Mouse (Mus musculus): ENCODE measurements around the gene Sfn.
"Not testable (repeated sequence)": the region's sequence is repeated elsewhere in the genome, so short reads cannot be mapped to it uniquely, and the experiment has no call there.

Sfn gene

DNA sequence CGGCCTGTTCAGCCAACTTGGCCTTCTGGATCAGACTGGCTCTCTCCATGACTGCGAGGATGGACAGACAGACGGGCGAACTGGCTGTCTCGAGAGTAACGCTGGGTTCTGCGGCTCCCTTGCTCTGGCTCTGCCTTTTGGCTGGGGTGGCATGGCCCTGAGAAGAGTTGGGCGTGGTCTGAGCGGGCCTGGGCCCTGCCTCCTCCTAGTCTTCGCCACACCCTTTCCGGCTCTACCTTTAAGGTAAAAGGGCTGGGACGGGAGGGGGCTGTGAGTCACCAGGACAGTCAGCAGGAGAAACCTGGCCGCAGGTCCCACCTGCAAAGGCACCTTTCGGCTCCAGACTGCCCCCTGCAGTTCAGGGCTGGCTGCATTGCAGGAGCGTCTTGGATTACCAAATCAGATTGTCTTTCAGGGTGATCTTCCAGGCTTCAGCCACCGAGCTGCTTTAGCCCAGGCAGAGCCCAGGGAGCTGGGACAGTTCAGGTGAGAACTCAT, at the start of gene Sfn:
Sfn (minus strand) TSS at position 448 of the 498 bp plus-strand sequence.
- DNase-seq, result peak; percentile 71

GRCm38 (mm10) chr4:133651445-133651844, 49.5 kb upstream of the Sfn start:
- no peak for DNase-seq

DNA sequence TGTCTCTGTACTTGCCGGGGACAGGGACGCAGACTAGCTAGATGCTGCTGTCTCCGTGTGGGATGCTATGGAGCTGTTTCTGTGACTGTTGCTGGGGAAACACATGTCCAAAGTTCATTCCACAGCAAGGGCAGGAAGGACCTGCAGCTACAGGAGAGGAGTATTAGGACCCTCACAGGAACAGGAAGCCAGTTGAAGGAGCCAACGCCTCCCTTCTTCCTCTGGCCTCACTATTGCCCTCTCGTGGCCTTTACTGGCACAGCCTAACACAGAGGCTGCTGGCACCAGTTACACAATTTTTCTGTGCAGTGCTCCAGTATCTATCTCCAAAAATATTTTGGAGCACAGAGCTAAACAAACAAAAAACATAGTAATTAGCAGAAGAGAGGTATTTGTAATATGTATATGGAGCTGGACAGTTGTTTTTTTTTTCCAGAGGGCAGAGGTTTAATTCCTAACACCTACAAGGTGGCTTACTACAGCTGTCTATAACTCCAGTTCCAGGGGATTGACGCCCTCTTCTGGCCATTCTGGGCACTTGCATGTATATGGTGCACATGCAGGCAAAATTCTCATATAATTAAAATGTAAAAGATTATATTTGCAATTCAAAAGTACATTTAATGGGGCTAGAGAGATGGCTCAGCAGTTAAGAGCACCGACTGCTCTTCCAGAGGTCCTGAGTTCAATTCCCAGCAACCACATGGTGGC, 48.2 kb upstream of the Sfn start, which contains the start of gene Zdhhc18:
Zdhhc18 (minus strand) TSS at position 166 of the 711 bp plus-strand sequence.
- DNase-seq, result peak; percentile 92

- DNase-seq, result not testable (repeated sequence)
These were observed 47.5 kb upstream of the Sfn start for GRCm38 (mm10) chr4:133649464-133649863.

DNA sequence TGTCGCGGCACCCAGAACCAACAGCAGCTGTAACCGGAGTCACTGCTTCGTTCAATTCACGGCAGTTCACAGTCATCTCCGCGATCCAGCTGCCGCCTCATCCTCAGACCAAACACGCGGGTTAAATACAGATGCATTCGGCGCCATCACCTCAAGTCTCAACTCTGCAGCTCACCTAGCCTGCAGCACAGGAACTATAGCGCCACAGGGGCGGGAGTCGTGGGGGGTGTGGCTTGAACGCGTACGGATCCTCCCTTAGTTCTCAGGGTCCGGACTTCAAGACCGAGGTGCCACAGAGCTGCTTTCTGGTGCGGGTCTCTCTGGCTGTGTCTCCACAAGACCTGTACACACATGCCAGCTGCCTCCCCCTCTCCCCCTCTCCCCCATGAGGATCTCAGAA, 43.7 kb upstream of the Sfn start:
- DNase-seq, result no peak

GRCm38 (mm10) chr4:133645195-133645594, 43.2 kb upstream of the Sfn start:
- no peak for DNase-seq

DNA sequence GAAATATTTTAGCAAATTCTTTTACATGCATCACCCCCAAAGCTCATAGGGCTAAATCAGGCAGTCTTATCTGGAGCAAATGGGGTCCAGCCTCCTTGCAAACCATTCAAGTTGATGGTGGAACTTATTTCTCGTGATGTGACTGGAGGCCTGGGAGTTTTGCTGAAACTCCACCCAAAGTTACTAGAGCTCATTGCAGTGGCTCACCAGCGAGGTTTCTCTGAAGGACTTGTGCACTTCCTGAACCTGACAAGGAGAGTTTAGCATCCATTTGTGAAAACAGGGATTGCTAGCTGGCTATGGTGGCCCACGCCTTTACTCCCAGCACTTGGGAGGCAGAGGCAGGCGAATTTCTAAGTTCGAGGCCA, 32.1 kb upstream of the Sfn start:
- no peak for DNase-seq

DNA sequence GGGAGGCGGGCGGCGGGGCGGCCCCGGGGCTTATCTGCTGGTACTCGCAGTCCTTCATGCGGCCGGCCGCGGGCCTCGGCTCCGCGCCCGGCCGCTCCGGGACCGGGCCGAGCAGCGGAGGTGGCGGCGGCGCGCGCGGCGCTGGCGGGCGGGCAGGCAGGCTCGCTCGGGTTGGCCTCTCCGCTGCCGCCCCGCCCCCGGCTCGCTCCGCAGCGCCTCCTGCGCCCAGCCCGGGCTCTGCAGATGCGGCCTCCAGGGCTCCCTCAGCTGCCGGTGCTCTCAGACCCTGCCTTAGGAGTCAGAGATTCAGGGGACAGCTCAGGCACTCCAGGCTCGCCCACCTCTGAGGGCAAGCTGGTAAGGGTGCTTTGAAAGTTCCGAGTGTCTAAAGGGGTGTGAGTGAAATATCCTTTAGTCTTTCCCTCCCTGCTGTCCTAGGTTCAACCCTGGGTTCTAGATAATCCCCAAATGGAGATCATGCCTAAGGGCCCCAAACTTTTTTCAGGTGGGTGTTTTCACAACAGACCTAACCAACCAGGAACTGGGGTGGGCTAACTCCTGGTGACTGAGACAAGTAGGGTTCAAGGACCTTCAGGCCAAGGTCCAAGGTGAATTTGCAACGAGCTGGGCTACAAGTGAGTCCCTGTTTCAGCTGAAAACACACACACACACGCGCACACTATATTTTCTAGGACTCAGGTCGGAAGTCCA, 31.5 kb upstream of the Sfn start:
- DNase-seq, result peak; percentile 94

DNA sequence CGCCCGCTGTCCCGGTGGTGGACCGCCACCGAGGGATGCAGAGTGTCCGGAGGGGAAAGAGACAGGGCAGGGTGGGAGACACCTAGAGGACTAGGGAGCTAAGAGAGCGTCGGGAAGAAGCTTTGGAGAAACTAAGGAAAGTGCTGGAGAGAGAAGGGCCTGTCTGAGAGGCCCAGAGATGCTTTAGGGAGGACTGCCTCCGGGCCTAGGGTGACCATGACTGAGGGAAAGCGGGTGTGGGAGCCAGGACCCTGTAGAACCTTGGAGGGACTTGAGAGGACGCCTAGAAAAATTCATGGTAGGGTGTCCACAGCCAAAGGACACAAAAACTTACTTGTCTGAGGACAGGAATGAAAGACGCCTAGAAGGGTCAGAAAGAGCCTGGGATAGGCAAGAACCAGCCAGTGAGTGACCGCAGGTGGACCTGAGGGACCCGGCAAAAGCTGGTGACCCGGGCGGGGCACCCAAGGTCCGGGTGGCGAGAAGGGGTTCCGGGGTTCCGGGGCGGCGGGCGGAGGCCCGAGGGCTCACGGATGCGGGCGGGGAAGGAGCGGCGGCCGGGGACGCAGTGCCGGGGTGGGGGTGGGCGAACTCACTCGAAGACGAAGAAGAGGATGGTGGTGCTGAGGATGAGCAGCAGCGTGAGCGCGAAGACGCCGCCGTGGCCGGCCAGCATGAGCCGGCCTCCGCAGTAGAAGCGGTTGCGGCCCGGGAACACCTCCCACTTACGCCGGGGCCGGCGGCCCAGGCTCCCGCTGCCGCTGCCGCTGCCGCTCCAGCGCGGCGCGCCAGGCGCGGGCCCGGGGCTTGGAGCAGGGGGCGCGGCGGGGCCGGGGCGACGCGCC, 30.7 kb upstream of the Sfn start:
- peak; percentile 73 for DNase-seq

GRCm38 (mm10) chr4:133631769-133632411, 29.9 kb upstream of the Sfn start:
- DNase-seq, result no peak

DNA sequence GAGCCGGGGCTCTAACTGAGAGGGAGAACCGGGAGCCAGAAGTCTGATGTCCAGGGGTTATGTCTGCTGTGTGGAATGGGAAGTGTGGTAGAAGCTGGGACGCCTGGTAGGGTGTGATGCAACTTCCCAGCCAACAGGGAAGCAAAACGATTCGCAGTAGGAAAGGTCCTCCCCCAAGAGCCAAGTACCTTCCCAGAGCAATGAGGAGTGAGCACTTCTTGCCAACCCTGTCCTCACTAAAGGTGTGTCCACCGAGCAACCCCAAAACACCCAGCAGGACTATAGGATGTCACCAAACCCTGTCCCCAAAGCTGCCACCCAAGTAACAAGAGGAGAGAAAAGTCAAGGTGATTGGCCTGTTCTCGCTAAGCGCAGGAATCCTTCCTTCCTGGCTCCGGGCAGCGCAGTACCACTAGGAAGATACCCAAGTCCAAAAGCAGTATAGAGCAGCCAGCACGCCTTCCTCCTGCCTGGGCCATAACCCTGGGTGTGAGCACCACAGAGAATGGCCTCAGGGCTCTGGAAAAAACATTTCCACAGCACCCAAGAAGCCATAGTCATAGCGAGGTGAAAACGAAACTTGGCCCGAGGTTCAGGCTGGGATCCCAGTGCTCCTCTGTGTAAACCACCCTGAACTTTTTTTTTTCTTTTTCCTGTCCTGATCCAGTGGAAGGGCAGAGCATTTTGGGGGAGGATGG, 29.3 kb upstream of the Sfn start:
- no peak for DNase-seq

GRCm38 (mm10) chr4:133630326-133630920, 28.5 kb upstream of the Sfn start:
- DNase-seq, result no peak

DNA sequence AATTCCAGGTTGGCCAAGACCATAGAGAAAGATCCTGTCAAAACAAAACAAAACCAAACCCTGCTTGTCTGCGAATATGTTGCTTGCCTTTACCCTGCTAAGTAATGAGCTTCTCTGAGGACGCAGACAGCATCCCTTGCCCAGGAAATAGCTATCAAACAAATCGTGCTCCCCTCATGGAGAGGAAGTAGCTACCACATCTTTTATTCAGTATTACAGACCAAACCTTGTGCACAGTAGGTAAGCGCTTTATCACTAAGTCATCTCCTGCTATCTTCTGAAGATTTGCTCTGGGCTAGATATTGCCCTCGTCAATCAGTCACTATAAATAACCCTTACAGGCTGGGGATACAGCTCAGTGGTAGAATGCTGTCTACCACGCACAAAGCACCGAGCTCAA, 27.2 kb upstream of the Sfn start:
- no peak for DNase-seq

DNA sequence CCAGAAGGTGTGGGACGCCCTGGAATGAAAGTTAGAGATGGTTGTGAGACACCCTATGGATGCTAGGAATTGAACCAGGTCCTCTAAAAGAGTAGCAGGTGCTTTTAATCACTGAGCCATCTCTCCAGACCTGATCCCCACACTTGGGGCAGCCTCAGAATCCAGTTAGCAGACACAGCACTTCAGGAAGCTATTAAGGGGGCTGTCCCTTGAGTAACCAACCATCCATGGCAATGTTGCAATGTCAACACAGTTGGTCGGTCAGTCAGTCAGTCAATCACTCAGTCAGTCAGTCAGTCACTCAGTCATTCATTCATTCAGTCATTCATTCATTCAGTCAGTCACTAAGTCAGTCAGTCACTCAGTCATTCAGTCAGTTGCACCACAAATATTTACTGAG, 26.5 kb upstream of the Sfn start:
- DNase-seq, result no peak

GRCm38 (mm10) chr4:133627039-133627438, 25.1 kb upstream of the Sfn start:
- no peak for DNase-seq

DNA sequence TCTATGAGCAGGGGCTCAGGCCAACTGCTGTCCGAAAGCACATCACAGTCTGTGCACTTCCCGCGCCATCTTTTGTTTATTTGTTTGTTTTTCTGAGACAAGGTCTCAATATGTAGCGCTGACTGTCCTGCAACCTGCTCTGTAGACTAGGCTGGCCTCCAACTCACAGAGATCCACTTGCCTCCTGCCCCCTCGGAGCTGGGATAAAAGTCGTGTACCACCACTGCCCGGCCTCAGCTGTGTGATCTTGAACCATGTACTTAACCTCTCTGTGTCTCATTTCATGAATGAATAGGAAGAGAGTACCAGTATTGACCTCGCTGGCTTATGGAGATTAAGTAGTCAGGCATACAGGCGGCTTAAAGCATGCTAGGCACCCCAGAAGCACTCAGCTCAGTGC, 24.7 kb upstream of the Sfn start:
- DNase-seq, result no peak

GRCm38 (mm10) chr4:133626221-133626620, 24.3 kb upstream of the Sfn start:
- DNase-seq, result no peak

GRCm38 (mm10) chr4:133625621-133626071, 23.7 kb upstream of the Sfn start:
- peak; percentile 81 for DNase-seq

- no peak for DNase-seq
These were observed 22.9 kb upstream of the Sfn start for GRCm38 (mm10) chr4:133624830-133625229.

- DNase-seq, result peak; percentile 64
These were observed 20.3 kb upstream of the Sfn start for GRCm38 (mm10) chr4:133622161-133622695.

- peak; percentile 51 for DNase-seq
These were observed 18.7 kb upstream of the Sfn start for GRCm38 (mm10) chr4:133620668-133621067.

Measured in thymus, postnatal 14 days (tissue).